Mouse (Mus musculus): ENCODE measurements around the gene Phf20. TPM values are rescaled to one million over a fixed set of nuclear protein-coding genes. Genes with fewer than 3 reads are reported as not detected.
"Not testable (repeated sequence)": the region's sequence is repeated elsewhere in the genome, so short reads cannot be mapped to it uniquely, and the experiment has no call there.

The Phf20 gene
- polyA plus RNA-seq, 1 experiment from 2014 or later = 157 TPM

DNA sequence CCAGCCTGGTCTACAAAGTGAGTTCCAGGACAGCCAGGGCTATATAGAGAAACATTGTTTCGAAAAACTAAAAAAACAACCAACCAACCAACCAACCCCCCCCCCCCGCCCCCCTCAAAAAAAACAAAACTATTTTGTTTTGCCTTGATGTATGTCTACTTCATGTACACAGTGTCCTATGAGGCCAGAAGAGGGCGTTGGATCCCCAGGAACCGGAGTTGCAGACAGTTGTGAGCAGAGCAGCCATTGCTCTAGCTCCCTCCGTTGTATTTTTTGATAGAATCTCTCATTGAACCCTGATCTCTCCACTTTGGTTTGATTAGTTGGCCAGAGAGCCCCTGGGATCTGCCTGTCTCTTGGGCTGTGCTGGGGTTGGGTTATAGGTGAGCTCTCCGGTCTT lies 7.7 kb downstream of the Phf20 start:
- 93% methylated on average over 6 of the region's 6 CpGs for WGBS
- H3K9ac ChIP-seq (replicated peaks) = no peak overlapping the region
- no peak for ATAC-seq (replicated peaks)
- no peaks in the 10 kb centered on the region for H3K9me3 ChIP-seq
- no peak overlapping the region for H3K4me3 ChIP-seq
- peaks cover 7% of the 10 kb centered on the region for H3K36me3 ChIP-seq
- H3K4me2 ChIP-seq (replicated peaks) = no peak overlapping the region
- peaks cover 26% of the 10 kb centered on the region for H3K4me1 ChIP-seq
- H3K27me3 ChIP-seq = no peaks in the 10 kb centered on the region
- H3K27ac ChIP-seq (replicated peaks) = no peak overlapping the region

DNA sequence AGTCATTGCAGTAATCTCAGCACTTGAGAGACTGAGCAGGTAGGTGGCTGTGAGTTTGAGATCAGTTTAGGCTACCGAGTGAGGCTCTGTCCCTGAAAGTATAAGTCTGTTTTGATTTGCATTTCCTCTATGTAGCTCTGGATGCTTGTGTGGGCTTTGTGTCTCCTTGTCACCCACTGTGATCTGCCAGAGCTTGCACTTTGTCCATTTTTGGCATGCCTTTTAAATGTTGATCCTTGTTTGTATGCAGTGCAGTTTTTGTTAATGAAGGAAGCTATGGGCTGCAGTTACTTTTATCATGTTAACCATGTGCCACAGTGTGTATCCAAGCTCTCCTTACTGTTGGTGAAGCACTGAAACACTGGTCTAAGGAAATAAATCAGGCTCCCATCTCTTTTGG lies 21.5 kb downstream of the Phf20 start:
- 36% methylated on average over 1 of the region's 1 CpGs for WGBS
- H3K27me3 ChIP-seq = no peaks in the 10 kb centered on the region
- ATAC-seq (replicated peaks) = no peak
- no peak overlapping the region for H3K4me3 ChIP-seq
- no peak overlapping the region for H3K9ac ChIP-seq (replicated peaks)
- H3K4me2 ChIP-seq (replicated peaks) = no peak overlapping the region
- no peaks in the 10 kb centered on the region; the same call in 1 of the 2 replicates for H3K4me1 ChIP-seq
- H3K36me3 ChIP-seq = 0 out of 2 replicates have a peak, but pooled peaks cover 7% of the 10 kb centered on the region
- no peak overlapping the region for H3K27ac ChIP-seq (replicated peaks)
- H3K9me3 ChIP-seq = no peaks in the 10 kb centered on the region

DNA sequence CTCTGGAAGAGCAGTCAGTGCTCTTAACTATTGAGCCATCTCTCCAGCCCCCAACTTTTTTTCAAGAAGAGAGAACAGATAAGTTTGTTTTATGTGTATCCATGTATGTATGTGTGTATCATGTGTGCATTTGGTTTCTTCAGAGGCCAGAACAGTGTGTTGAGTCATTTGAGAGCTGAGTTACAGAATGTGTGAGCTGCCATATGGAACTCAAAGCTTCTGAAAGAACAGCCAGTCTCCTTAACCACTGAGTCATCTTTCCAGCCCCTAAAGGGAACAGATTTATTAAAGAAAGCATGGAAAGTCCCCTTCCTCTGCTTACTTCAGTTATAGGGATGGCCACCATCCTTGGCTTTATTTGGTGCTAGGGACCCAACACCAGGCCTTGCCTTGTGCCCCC lies 25.8 kb downstream of the Phf20 start:
- Histone ChIP-seq H3K9me3 (no peaks in the 10 kb centered on the region), H3K4me3 (no peak overlapping the region), H3K4me2 (replicated peaks) (no peak overlapping the region), H3K9ac (replicated peaks) (no peak overlapping the region), H3K36me3 (peaks cover 20% of the 10 kb centered on the region), H3K27me3 (no peaks in the 10 kb centered on the region), H3K4me1 (no peaks in the 10 kb centered on the region; the same call in 1 of the 2 replicates), H3K27ac (replicated peaks) (no peak overlapping the region)
- no peak for ATAC-seq (replicated peaks)

DNA sequence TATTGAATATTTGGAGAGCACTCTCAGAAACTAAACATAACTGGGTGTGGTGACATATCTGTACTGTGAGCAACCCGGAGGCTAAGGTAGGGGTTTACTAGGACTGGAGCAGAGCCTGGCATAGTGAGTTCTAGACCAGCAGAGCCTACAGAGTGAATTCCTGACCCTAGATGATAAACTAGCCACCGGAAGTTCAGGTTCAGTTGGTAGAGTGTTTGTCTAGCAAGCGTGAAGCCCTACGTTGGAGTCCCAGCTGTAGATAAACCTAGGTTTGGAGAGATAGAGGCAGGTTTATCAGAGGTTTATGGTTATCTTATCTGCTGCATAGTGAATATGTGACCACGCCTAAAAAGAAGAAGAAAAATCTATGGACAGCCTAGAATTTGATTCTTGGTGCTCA lies 27.8 kb downstream of the Phf20 start:
- Histone ChIP-seq H3K4me2 (replicated peaks) (no peak overlapping the region), H3K27ac (replicated peaks) (no peak overlapping the region), H3K4me1 (no peaks in the 10 kb centered on the region), H3K27me3 (no peaks in the 10 kb centered on the region), H3K9ac (replicated peaks) (no peak overlapping the region), H3K4me3 (no peak overlapping the region), H3K36me3 (peaks cover 23% of the 10 kb centered on the region), H3K9me3 (no peaks in the 10 kb centered on the region)
- 96% methylated on average over 5 of the region's 5 CpGs for WGBS
- no peak for ATAC-seq (replicated peaks)

DNA sequence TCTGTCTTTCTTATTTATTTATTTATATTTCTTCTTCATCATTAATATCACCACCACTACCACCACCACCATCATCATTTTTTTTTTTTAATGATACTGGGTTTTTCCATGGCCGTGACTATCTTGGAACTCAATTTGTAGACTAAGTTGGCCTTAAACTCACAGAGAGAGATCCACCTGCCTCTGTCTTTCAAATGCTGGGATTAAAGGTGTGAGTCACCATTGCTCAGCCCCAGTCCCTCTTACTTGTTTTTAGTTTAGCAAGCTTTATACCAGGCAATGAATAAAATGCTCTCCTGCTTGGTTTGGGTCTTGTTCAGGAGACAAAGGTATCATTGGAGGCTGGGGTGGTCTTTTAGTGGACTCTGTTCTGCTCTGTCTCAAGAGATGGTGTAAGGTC lies 31.4 kb downstream of the Phf20 start:
- peaks cover 29% of the 10 kb centered on the region for H3K36me3 ChIP-seq
- H3K4me1 ChIP-seq = no peaks in the 10 kb centered on the region
- H3K27ac ChIP-seq (replicated peaks) = no peak overlapping the region
- H3K27me3 ChIP-seq = no peaks in the 10 kb centered on the region
- no peak overlapping the region for H3K4me3 ChIP-seq
- no peaks in the 10 kb centered on the region for H3K9me3 ChIP-seq
- no peak overlapping the region for H3K9ac ChIP-seq (replicated peaks)
- 97% methylated on average over 1 of the region's 1 CpGs for whole genome bisulfite sequencing
- H3K4me2 ChIP-seq (replicated peaks) = no peak overlapping the region
- ATAC-seq (replicated peaks) = no peak

DNA sequence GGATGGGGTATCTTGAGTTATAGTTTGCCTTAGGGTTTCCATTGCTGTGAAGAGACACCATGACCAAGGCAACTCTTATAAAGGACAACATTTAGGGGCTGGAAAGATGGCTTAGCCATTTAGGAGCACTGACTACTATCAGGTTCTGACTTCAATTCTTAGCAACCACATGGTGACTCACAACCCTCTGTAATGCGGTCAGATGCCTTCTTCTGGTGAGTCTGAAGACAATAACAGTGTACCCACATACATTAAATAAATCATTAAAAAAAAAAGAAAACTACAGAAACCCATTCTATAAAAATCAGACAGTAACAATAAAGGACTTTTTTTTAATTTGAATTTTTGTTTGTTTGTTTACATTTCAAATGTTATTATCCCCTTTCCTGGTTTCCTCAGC lies 32.9 kb downstream of the Phf20 start:
- 91% methylated on average over 1 of the region's 1 CpGs for WGBS
- Histone ChIP-seq H3K36me3 (peaks cover 26% of the 10 kb centered on the region), H3K4me1 (peaks cover 4% of the 10 kb centered on the region; the same call in 1 of the 2 replicates), H3K9ac (replicated peaks) (no peak overlapping the region), H3K27me3 (no peaks in the 10 kb centered on the region), H3K4me2 (replicated peaks) (no peak overlapping the region), H3K9me3 (no peaks in the 10 kb centered on the region), H3K4me3 (no peak overlapping the region), H3K27ac (replicated peaks) (no peak overlapping the region)
- no peak for ATAC-seq (replicated peaks)

DNA sequence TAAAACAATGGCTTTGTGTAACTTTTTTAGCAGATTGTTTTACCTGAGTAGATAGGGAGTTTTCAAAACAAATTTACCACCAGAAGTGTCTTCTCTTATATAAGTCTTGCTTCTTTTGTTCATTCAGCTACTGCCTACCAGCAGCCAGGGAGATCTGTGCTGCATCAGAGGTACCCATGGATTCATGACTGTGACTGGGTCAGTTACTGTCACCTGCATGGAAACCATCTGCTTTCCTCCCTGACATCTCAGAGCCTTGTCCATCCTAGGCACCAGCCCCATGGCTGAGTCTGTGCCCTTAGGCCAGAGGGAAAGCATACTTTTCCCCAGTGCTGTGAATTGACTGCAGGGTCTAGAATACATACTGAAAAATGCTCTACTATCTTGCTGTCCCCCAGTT lies 35.1 kb downstream of the Phf20 start:
- peaks cover 4% of the 10 kb centered on the region; the same call in 1 of the 2 replicates for H3K4me1 ChIP-seq
- H3K27me3 ChIP-seq = no peaks in the 10 kb centered on the region
- ATAC-seq (replicated peaks) = no peak
- no peak overlapping the region for H3K4me2 ChIP-seq (replicated peaks)
- H3K27ac ChIP-seq (replicated peaks) = no peak overlapping the region
- H3K9me3 ChIP-seq = no peaks in the 10 kb centered on the region
- no peak overlapping the region for H3K4me3 ChIP-seq
- H3K36me3 ChIP-seq = peaks cover 14% of the 10 kb centered on the region; the same call in 1 of the 2 replicates
- H3K9ac ChIP-seq (replicated peaks) = no peak overlapping the region

DNA sequence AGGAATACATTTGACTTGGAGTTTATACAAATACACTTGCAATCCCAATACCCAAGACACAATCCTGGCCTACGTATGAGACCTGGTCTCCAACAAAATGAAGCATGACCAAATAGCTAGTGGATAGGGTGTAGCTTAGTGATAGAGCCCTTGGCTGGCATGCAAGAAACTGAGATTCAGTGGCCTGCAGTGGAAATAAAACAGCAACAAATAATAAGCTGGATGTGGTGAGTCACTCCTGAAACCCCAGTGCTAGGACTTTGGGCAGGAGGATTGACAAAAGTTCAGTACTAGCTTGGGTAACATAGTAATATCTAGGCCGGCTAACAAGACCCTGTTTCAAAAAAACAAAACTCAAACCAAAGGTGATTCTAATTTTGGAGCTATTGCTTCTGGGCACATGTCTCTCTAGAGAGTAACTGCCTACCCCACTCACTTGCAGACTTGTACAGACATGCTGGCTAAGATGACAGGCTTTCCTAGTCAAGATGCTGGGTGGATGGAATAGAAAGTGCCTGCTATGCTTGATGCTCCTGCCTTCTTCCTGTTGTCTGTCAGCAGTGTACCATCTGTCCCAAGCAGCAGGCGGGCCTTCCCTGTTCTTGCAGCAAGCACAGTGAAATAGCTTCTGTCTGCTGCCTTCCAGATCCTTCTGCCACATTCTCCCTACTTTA lies 37.1 kb downstream of the Phf20 start:
- WGBS = 83% methylated on average over 3 of the region's 3 CpGs
- H3K4me3 ChIP-seq = no peak overlapping the region
- no peaks in the 10 kb centered on the region for H3K27me3 ChIP-seq
- H3K9ac ChIP-seq (replicated peaks) = no peak overlapping the region
- H3K9me3 ChIP-seq = no peaks in the 10 kb centered on the region
- H3K4me2 ChIP-seq (replicated peaks) = no peak overlapping the region
- peak; percentile 57; the same call in 1 of the 2 replicates for ATAC-seq (replicated peaks)
- H3K27ac ChIP-seq (replicated peaks) = peak overlapping the region; percentile 70
- peaks cover 6% of the 10 kb centered on the region; the same call in 1 of the 2 replicates for H3K36me3 ChIP-seq
- peaks cover 4% of the 10 kb centered on the region; the same call in 1 of the 2 replicates for H3K4me1 ChIP-seq

DNA sequence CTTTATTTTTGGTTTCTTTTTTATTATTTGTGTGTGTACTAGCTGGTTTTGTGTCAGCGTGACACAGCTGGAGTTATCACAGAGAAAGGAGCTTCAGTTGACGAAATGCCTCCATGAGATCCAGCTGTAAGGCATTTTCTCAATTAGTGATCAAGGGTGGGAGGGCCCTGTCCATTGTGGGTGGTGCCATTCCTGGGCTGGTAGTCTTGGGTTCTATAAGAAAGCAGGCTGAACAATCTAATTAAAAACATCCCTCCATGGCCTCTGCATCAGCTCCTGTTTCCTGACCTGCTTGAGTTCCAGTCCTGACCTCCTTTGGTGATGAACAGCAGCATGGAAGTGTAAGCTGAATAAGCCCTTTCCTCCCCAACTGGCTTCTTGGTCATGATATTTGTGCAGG lies 37.8 kb downstream of the Phf20 start:
- not testable (repeated sequence) for ATAC-seq (replicated peaks); H3K9me3 ChIP-seq; H3K4me1 ChIP-seq; H3K36me3 ChIP-seq; H3K4me2 ChIP-seq (replicated peaks); H3K9ac ChIP-seq (replicated peaks); H3K27me3 ChIP-seq; H3K4me3 ChIP-seq
- 60% methylated on average over 2 of the region's 2 CpGs for WGBS
- peak overlapping the region; percentile 70 for H3K27ac ChIP-seq (replicated peaks)

DNA sequence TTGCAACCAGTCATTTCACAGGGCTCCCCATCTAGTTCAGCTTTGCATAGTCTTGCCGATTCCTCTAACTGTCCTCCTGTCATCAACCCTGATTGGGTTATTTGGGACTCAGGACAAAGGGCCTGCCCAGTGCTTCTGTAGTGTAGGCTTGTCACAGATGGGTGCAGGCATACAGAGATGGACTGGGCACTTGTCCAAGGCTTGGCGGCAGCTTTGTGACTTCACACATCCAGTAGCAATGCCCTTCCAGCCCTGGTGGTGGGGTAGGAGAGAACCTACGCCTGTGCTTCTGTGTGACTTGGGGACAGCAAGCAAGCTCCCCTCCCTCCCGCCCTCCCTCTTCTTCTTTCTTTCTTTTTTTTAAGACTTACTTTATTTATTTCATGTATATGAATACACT lies 39.6 kb downstream of the Phf20 start:
- WGBS = 60% methylated on average over 4 of the region's 4 CpGs
- no peak; the same call in 1 of the 2 replicates for ATAC-seq (replicated peaks)
- peaks cover 16% of the 10 kb centered on the region; the same call in 1 of the 2 replicates for H3K36me3 ChIP-seq

DNA sequence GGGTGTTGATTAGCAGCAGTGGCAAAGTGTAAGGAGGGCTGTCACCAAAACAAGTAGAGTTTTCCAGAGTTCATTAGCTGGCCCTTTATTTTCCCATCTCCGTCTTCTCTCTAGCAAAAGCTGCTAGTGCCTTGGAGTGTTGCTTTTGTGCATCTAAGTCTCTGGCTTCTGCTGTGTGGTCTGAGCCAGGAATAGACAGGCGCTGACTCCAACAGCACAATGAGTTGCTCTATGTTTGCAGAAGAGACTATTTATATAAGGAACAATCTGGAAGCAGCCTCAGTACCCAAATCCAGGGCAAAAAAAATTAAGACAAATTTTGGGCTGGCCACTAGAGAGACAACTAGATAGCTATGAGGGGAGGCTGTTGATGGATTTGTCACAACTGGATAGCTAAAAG lies 45.4 kb downstream of the Phf20 start:
- H3K27ac ChIP-seq (replicated peaks) = no peak overlapping the region
- H3K27me3 ChIP-seq = no peaks in the 10 kb centered on the region
- no peaks in the 10 kb centered on the region for H3K9me3 ChIP-seq
- H3K9ac ChIP-seq (replicated peaks) = no peak overlapping the region
- no peaks in the 10 kb centered on the region for H3K4me1 ChIP-seq
- no peak overlapping the region for H3K4me3 ChIP-seq
- H3K4me2 ChIP-seq (replicated peaks) = no peak overlapping the region
- no peak for ATAC-seq (replicated peaks)
- WGBS = 70% methylated on average over 2 of the region's 2 CpGs
- peaks cover 14% of the 10 kb centered on the region; the same call in 1 of the 2 replicates for H3K36me3 ChIP-seq

More for the DNA sequence above, 39.6 kb downstream of the Phf20 start:
- Histone ChIP-seq H3K4me1 (peaks cover 4% of the 10 kb centered on the region; the same call in 1 of the 2 replicates), H3K27me3 (no peaks in the 10 kb centered on the region), H3K9me3 (no peaks in the 10 kb centered on the region), H3K4me3 (no peak overlapping the region), H3K27ac (replicated peaks) (no peak overlapping the region), H3K9ac (replicated peaks) (no peak overlapping the region), H3K4me2 (replicated peaks) (no peak overlapping the region)

DNA sequence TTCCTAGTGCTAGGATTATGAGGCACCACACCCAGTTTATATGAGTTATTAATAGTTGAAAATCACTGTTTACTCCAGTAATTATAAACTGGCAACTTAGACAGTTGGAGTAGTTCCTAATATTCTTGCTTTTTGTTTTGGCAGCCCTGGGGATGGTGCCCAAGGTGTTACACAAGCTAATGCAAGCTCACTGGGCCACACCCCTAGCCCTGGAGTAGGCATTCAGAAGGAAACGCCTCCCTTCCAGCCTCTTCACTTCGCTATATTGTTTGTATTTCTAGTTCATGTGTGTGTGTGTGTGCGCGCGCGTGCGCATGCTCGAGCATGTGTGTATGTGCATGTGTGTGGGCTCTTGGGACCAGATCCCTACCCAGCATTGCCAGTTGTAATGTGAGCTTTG lies 46.7 kb downstream of the Phf20 start:
- Histone ChIP-seq H3K4me1 (no peaks in the 10 kb centered on the region), H3K4me3 (no peak overlapping the region), H3K9me3 (no peaks in the 10 kb centered on the region), H3K27me3 (no peaks in the 10 kb centered on the region), H3K27ac (replicated peaks) (no peak overlapping the region), H3K4me2 (replicated peaks) (no peak overlapping the region), H3K9ac (replicated peaks) (no peak overlapping the region), H3K36me3 (peaks cover 14% of the 10 kb centered on the region; the same call in 1 of the 2 replicates)
- ATAC-seq (replicated peaks) = no peak
- WGBS = 93% methylated on average over 8 of the region's 8 CpGs

DNA sequence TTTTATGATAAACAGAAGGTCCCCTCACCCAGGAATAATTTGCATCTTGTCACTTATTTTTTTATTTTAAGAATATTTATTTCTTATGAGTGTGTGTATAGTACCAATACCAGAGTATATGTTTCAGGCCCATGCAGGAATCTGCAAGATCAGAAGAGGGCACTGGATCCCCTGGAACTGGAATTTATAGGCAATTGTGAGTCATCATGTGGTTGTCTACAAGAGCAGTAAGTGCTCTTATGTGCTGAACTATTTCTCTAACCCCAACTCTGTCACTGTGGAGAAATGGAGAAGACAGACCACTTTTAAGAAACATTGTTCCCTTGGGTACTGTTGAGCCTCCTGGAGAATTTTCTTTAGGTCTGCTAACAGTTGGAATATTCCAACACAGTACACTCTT lies 51.3 kb downstream of the Phf20 start:
- H3K4me3 ChIP-seq = no peak overlapping the region
- H3K4me1 ChIP-seq = no peaks in the 10 kb centered on the region
- H3K9me3 ChIP-seq = no peaks in the 10 kb centered on the region
- H3K9ac ChIP-seq (replicated peaks) = no peak overlapping the region
- no peak overlapping the region for H3K4me2 ChIP-seq (replicated peaks)
- H3K36me3 ChIP-seq = peaks cover 14% of the 10 kb centered on the region
- ATAC-seq (replicated peaks) = no peak
- H3K27me3 ChIP-seq = no peaks in the 10 kb centered on the region
- H3K27ac ChIP-seq (replicated peaks) = no peak overlapping the region

Data from forebrain, embryonic 15.5 days (tissue).